Mouse (Mus musculus) heart, adult 2 months (tissue): ENCODE data around the gene Rpl23. TPM values are rescaled to one million over a fixed set of nuclear protein-coding genes. Genes with fewer than 3 reads are reported as not detected.

Experiments used
- DNase-seq, 2 experiments: peaks; one replicate each; pipeline ENCODE4 v3.0.0; 2021
- H3K27ac ChIP-seq: fragments of 200-600 bp; 2 replicates; pipeline ENCODE4 v1.8.1; 2022
- H3K27me3 ChIP-seq: fragments of 200-500 bp; 2 replicates; pipeline ENCODE4 v1.6.1; 2012; ENCODE audit warnings: mild to moderate bottlenecking, low read length, inconsistent platforms, mixed read lengths; ENCODE audit not compliant: control insufficient read depth, insufficient read depth
- H3K36me3 ChIP-seq: fragments of 200-500 bp; 2 replicates; pipeline ENCODE4 v1.6.1; 2012; ENCODE audit warnings: low read length, inconsistent platforms; ENCODE audit not compliant: control insufficient read depth, insufficient read depth
- H3K4me1 ChIP-seq: fragments of 200-500 bp; 2 replicates; pipeline ENCODE4 v1.6.1; 2011; ENCODE audit warnings: low read length; ENCODE audit not compliant: control insufficient read depth, insufficient read depth
- H3K4me3 ChIP-seq: fragments of 200-600 bp; 2 replicates; pipeline ENCODE4 v1.8.1; 2022
- H3K79me2 ChIP-seq: fragments of 200-500 bp; replicated peaks from 2 replicates; pipeline ENCODE4 v1.6.1; 2012; ENCODE audit warnings: mild to moderate bottlenecking, inconsistent platforms, low read length, moderate library complexity, mixed read lengths; ENCODE audit not compliant: control insufficient read depth, insufficient read depth
- H3K9ac ChIP-seq: fragments of 200-500 bp; 2 replicates; pipeline ENCODE4 v1.6.1; 2012; ENCODE audit warnings: low read depth, mild to moderate bottlenecking, control low read depth, inconsistent platforms, low read length, mixed read lengths
- CTCF ChIP-seq: fragments of 200-600 bp; IDR thresholded peaks from 2 replicates; pipeline ENCODE4 v1.8.1; 2022; ENCODE audit warnings: antibody characterized with exemption, mild to moderate bottlenecking, moderate library complexity
- EP300 ChIP-seq: fragments of 200-500 bp; IDR thresholded peaks from 2 replicates; pipeline ENCODE4 v1.6.1; 2011; ENCODE audit warnings: low read depth, low read length, control low read depth; ENCODE audit not compliant: insufficient read depth
- POLR2A ChIP-seq: fragments of 200-500 bp; IDR thresholded peaks from 2 replicates; pipeline ENCODE4 v1.6.1; 2011; ENCODE audit warnings: mild to moderate bottlenecking, low read depth, low read length, control low read depth; ENCODE audit not compliant: insufficient read depth
- WGBS: fragments of 180-500 bp; shearing (Covaris S2); methylation state at CpG from one replicate; pipeline ENCODE4 v1.1.7; 2018; 5-methylcytosine and 5-hydroxymethylcytosine counted together
- intact Hi-C: fragments of 180-260 bp; cut with DNase I; formaldehyde crosslinking; loops from one replicate; pipeline ENCODE4 v1.15.1; 2025
- polyA plus RNA-seq: library from polyadenylated mRNA; depleted of rRNA; stranded (reverse); fragments of >200 nt; gene quantifications from 2 replicates; pipeline ENCODE4 v1.2.3, GENCODE M21; 2012
- total RNA-seq, 2 experiments: library from RNA; stranded (reverse); gene quantifications; 2 replicates each; pipeline ENCODE4 v1.2.3; 2021

The Rpl23 gene
- total and polyA plus RNA-seq, 3 experiments: 103 to 574 (median 509) TPM

DNA sequence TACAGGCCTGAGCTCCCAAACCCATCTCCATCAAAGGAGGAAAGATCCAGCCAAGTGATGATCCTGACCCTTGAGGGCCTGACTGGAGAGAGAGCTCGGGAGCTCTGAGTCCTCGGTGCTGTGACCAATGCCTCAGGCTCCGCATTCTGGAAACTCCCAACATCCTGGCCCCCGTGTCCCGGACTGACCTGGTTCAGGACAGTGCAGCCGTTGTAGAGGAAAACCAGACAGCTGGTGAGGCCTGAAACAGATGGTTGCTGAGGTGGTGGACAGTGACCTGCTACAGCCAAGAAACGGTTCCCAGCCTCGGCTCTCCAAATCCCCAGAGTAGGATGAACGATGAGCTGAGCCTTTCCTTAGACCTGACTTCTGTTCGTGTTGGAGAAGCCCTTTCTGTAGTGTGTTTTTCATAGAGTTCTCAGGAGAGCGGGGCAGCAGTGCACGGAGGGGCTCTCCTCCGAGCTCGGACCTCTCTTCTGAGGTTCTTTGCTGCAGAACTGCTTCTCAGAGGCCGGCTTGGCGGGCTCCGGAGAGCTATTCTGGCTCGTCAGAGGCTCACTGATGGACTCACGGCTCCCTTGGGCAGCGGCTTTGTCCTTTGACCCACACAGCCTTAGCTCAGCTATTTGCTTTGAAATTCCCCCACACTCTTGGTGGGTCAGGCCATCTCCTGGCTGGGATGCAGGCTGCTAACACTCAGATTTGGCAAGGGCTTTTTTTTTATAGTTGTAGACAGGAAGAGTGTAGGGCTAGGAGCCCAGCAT, 40.8 kb upstream of the Rpl23 start:
- TF ChIP-seq POLR2A: peak; percentile 16; the same call in 1 of the 2 replicates
- 0 out of 2 replicates have a peak, but pooled peaks have one; percentile 34 for TF ChIP-seq EP300
- no peak for TF ChIP-seq CTCF
- intact Hi-C loops: no loop called here
- peak; percentile 56 to 61 for DNase-seq
- 45% methylated on average over 20 of the region's 20 CpGs for WGBS
- Histone ChIP-seq H3K27ac (peak overlapping the region; percentile 61), H3K36me3 (peaks cover 19% of the 10 kb centered on the region), H3K79me2 (no peaks in the 10 kb centered on the region; the same call in 1 of the 2 replicates), H3K9ac (peak overlapping the region; percentile 16; the same call in 1 of the 2 replicates), H3K4me1 (peaks cover 42% of the 10 kb centered on the region), H3K4me3 (no peak overlapping the region), H3K27me3 (no peaks in the 10 kb centered on the region)

DNA sequence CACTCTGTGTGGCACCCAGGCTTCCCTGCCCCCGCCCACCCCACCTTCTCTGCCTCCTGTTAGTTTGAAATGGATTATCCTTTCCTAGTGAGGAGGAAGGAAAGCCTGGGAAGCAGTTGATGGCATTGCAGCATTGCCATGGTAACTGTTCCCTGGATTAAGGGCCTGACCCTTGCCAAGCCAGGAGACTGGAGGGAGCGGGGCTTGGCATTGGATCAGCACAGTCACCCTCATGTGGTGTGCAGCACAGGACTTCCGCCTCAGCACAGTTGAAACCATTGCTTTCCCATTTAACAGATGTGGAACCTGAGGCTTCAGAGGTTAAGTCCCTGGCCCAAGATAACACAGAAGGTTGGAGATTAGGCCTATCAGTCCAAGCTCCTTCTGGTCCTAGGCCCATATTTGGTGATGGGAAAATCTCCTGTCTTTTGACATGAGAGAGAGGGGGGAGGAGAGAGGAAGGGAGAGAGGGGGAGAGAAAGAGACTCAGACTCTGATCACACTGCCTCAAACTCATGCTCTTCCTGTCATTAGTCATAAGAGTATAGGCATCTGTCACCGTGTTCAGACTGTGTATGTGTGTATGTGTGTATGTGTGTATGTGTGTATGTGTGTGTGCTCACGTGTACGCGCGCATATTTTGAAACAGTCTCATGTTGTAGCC, 39.3 kb upstream of the Rpl23 start:
- no peaks in the 10 kb centered on the region for H3K27me3 ChIP-seq
- DNase-seq: no peak
- 79% methylated on average over 8 of the region's 8 CpGs for whole genome bisulfite sequencing
- TF ChIP-seq POLR2A (no peak), EP300 (no peak), CTCF (no peak)
- H3K9ac ChIP-seq: no peak overlapping the region
- no peak overlapping the region for H3K4me3 ChIP-seq
- intact Hi-C loops: loop anchor here (2.0 kb wide), 1 partner anchor 15 kb away; no protein-coding TSS in a partner anchor
- H3K36me3 ChIP-seq: peaks cover 28% of the 10 kb centered on the region
- peaks cover 53% of the 10 kb centered on the region for H3K4me1 ChIP-seq
- H3K27ac ChIP-seq: peak overlapping the region; percentile 71
- H3K79me2 ChIP-seq: no peaks in the 10 kb centered on the region; the same call in 1 of the 2 replicates

DNA sequence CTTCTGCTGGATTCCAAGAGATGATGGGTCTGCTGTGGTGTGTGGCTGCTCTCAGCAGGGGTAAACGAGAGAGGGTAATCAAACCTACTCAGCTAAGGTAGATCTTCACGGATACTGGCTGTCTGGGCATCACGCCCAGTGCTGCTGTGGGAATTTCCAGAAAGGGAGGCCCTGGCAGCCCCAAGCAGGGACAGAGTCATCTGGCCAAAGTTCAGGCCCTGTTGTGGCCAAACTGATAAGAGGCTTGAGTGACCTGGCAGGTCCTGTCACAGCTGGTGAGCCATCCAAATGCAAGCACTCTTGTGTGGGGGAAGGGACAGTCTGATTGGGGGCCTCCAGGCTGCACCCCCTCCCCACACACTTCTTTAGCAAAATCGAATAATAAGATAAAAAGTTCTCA, 38.6 kb upstream of the Rpl23 start:
- no peaks in the 10 kb centered on the region; the same call in 1 of the 2 replicates for H3K79me2 ChIP-seq
- H3K4me3 ChIP-seq: no peak overlapping the region
- peak; percentile 78 to 84 for DNase-seq
- H3K9ac ChIP-seq: no peak overlapping the region
- peaks cover 32% of the 10 kb centered on the region for H3K36me3 ChIP-seq
- intact Hi-C loops: loop anchor here (2.0 kb wide), 1 partner anchor 14 kb away; no protein-coding TSS in a partner anchor
- H3K27ac ChIP-seq: peak overlapping the region; percentile 71
- peaks cover 55% of the 10 kb centered on the region for H3K4me1 ChIP-seq
- TF ChIP-seq POLR2A: no peak
- peak; percentile 90 for TF ChIP-seq EP300
- H3K27me3 ChIP-seq: no peaks in the 10 kb centered on the region
- WGBS: 9% methylated on average over 4 of the region's 4 CpGs

DNA sequence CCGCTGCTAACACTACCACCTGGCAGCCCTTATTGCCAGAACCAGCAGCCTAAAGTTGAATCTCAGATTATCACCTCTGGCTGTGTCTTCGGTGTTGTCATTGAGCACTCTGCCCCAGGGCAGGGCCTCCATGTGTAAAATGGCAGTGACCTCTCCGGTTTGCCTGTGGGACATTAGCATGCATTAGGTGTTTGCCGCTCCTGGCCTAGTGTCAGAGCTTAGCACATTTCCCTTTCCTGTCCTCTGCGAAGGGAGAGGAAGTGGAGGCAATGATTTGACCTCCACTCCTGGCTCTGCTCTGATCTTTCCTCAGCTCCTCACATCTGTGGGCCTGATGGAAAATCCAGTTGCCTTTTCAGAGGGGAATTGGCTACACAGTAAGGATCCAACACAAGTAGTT, 37.7 kb upstream of the Rpl23 start:
- intact Hi-C loops: loop anchor here (2.0 kb wide), 1 partner anchor 13 kb away; no protein-coding TSS in a partner anchor
- DNase-seq: peak; percentile 52 to 62
- Histone ChIP-seq H3K4me3 (no peak overlapping the region), H3K9ac (no peak overlapping the region; the same call in 1 of the 2 replicates), H3K79me2 (no peaks in the 10 kb centered on the region; the same call in 1 of the 2 replicates), H3K36me3 (peaks cover 34% of the 10 kb centered on the region), H3K4me1 (peaks cover 56% of the 10 kb centered on the region), H3K27me3 (no peaks in the 10 kb centered on the region), H3K27ac (peak overlapping the region; percentile 71)
- WGBS: 42% methylated on average over 5 of the region's 5 CpGs
- TF ChIP-seq CTCF: no peak
- TF ChIP-seq POLR2A: 0 out of 2 replicates have a peak, but pooled peaks have one; percentile 28
- TF ChIP-seq EP300: peak; percentile 78

DNA sequence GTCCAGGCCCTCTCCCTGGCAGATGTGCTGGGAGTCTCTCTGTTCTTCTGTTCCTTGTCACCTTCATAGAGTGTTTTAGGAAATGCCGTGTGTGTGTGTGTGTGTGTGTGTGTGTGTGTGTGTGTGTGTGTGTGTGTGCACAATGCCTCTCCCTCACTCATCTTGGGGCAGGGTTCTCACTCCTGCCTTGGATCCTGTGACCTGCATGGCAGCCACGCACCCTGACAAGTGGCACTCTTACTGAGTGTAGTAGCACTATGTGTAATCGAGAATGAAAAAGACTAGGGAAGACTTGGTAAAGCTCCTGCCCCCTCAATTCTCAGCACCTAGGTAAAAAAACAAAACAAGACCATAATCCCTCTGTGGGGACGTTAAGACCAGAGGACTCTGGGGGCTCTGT, 36.9 kb upstream of the Rpl23 start:
- no peaks in the 10 kb centered on the region for H3K27me3 ChIP-seq
- TF ChIP-seq POLR2A: no peak
- TF ChIP-seq CTCF: no peak
- 0 out of 2 replicates have a peak, but pooled peaks have one; percentile 10 for TF ChIP-seq EP300
- peaks cover 50% of the 10 kb centered on the region for H3K4me1 ChIP-seq
- H3K79me2 ChIP-seq: no peaks in the 10 kb centered on the region; the same call in 1 of the 2 replicates
- H3K4me3 ChIP-seq: no peak overlapping the region
- intact Hi-C loops: no loop called here
- H3K9ac ChIP-seq: no peak overlapping the region
- 39% methylated on average over 4 of the region's 4 CpGs for WGBS
- peaks cover 36% of the 10 kb centered on the region for H3K36me3 ChIP-seq
- H3K27ac ChIP-seq: peak overlapping the region; percentile 71
- no peak for DNase-seq

DNA sequence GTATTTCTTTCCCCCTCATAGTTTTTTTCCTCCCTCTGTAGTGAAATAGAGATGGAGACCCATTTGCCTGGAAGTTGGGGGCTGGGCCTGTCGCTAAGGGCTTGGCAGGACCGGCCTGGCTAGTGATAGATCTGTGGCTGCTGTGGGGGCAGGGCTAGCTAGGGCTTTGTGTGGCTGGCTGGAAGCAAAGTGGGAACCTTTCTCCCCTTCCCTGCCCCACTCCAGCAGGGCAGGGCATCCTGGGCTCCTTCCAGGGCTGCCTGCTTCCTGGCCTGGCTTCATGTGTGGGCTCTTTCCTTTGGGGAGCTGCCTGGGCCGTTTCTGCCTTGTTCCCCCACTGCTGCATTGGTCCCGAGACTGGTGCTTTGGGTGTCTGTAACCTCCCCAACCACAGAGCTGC, 36.3 kb upstream of the Rpl23 start:
- Histone ChIP-seq H3K9ac (no peak overlapping the region), H3K27me3 (no peaks in the 10 kb centered on the region), H3K4me1 (peaks cover 50% of the 10 kb centered on the region), H3K79me2 (no peaks in the 10 kb centered on the region), H3K27ac (peak overlapping the region; percentile 52), H3K36me3 (peaks cover 33% of the 10 kb centered on the region), H3K4me3 (no peak overlapping the region)
- DNase-seq: peak; percentile 61 to 67
- TF ChIP-seq CTCF (no peak), POLR2A (no peak), EP300 (no peak)
- intact Hi-C loops: no loop called here
- WGBS: 10% methylated on average over 4 of the region's 4 CpGs
